Mouse (Mus musculus): ENCODE measurements around the gene Zfp839. TPM values are rescaled to one million over a fixed set of nuclear protein-coding genes. Genes with fewer than 3 reads are reported as not detected.

Zfp839 gene
- total RNA-seq (2014; rRNA removed) (4.0 TPM in 2 replicates), polyA plus RNA-seq (2012; rRNA removed) (3.1 and 4.8 TPM in 2 replicates)

- no peaks in the 10 kb centered on the region for H3K27me3 ChIP-seq (ENCODE audit: control insufficient read depth, insufficient read depth, low read length)
- under 1% methylated on average over 84 of the region's 89 CpGs for WGBS
- peak within 1 kb of the TSS; percentile 93 for H3K27ac ChIP-seq (replicated peaks; ENCODE audit: insufficient read depth, low read depth, low read length)
- H3K36me3 ChIP-seq (ENCODE audit: control insufficient read depth, insufficient read depth, low read length): no peaks in the 10 kb centered on the region; the same call in 1 of the 2 replicates
- peaks cover 10% of the 10 kb centered on the region; the same call in 1 of the 2 replicates for H3K4me1 ChIP-seq (ENCODE audit: control insufficient read depth, insufficient read depth, low read length)
- H3K9ac ChIP-seq (ENCODE audit: low read depth, low read length): peak within 1 kb of the TSS; percentile 96
- peak; percentile 68 for DNase-seq (ENCODE audit: extremely low read depth, low read depth, low spot score)
- H3K79me2 ChIP-seq (ENCODE audit: control insufficient read depth, insufficient read depth, low read length): peaks cover 11% of the 10 kb centered on the region; the same call in 1 of the 2 replicates
- H3K4me3 ChIP-seq (ENCODE audit: insufficient read depth, low read depth, low read length): peak within 1 kb of the TSS; percentile 94
- TF ChIP-seq POLR2A (IDR thresholded peaks at IDR 0.05; ENCODE audit: extremely low read depth, insufficient read depth, low read length) (no peak), CTCF (IDR thresholded peaks at IDR 0.05; ENCODE audit: low read depth, low read length) (no peak)
These were observed at the start of gene Zfp839 for GRCm38 (mm10) chr12:110850010-110850928. TSS of gene Zfp839 (plus strand) at chr12:110850253.

DNA sequence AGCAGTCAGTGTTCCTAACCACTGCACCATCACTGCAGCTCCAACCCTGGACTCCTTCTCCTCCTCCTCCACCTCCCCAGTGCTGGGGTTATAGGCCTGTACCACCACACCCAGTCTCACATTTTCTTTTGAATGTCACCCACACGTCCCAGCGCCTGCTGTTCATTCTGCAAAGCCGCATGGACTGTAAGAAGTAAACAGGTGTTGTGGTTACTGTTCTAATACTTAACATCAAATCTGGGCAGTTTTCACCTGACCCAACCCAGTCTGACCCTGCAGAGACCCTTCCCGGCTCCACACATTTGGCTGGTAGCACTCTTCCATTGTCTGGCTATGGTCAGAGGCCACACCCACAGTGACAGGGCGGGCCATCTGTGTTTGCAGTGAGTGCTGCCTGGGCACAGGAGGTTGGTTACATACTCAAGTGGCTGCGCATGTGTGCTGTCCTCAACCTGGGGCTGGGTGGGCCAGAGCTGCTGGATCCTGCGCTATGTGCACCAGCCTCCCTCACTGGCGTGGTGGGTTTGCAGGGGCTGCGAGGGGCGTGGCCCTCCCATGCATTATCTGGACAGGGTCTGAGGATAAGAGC lies 48.1 kb upstream of the Zfp839 start:
- no peak for TF ChIP-seq POLR2A (IDR thresholded peaks at IDR 0.05; ENCODE audit: extremely low read depth, insufficient read depth, low read length)
- TF ChIP-seq CTCF (IDR thresholded peaks at IDR 0.05; ENCODE audit: low read depth, low read length): no peak
- H3K9ac ChIP-seq (ENCODE audit: low read depth, low read length): no peak overlapping the region
- no peak overlapping the region for H3K27ac ChIP-seq (replicated peaks; ENCODE audit: insufficient read depth, low read depth, low read length)
- no peak for DNase-seq (ENCODE audit: extremely low read depth, low read depth, low spot score)
- no peaks in the 10 kb centered on the region for H3K79me2 ChIP-seq (ENCODE audit: control insufficient read depth, insufficient read depth, low read length)
- H3K4me1 ChIP-seq (ENCODE audit: control insufficient read depth, insufficient read depth, low read length): no peaks in the 10 kb centered on the region
- no peaks in the 10 kb centered on the region for H3K36me3 ChIP-seq (ENCODE audit: control insufficient read depth, insufficient read depth, low read length)
- no peak overlapping the region for H3K4me3 ChIP-seq (ENCODE audit: insufficient read depth, low read depth, low read length)
- 89% methylated on average over 10 of the region's 10 CpGs for WGBS
- H3K27me3 ChIP-seq (ENCODE audit: control insufficient read depth, insufficient read depth, low read length): no peaks in the 10 kb centered on the region

GRCm38 (mm10) chr12:110802674-110803297 lies 47.3 kb upstream of the Zfp839 start:
- no peak for TF ChIP-seq CTCF (IDR thresholded peaks at IDR 0.05; ENCODE audit: low read depth, low read length)
- no peak for TF ChIP-seq POLR2A (IDR thresholded peaks at IDR 0.05; ENCODE audit: extremely low read depth, insufficient read depth, low read length)
- H3K36me3 ChIP-seq (ENCODE audit: control insufficient read depth, insufficient read depth, low read length): no peaks in the 10 kb centered on the region

GRCm38 (mm10) chr12:110804261-110804660 lies 45.8 kb upstream of the Zfp839 start:
- TF ChIP-seq CTCF (IDR thresholded peaks at IDR 0.05; ENCODE audit: low read depth, low read length) (no peak), POLR2A (IDR thresholded peaks at IDR 0.05; ENCODE audit: extremely low read depth, insufficient read depth, low read length) (no peak)
- 67% methylated on average over 10 of the region's 10 CpGs for WGBS
- no peaks in the 10 kb centered on the region for H3K79me2 ChIP-seq (ENCODE audit: control insufficient read depth, insufficient read depth, low read length)
- H3K27ac ChIP-seq (replicated peaks; ENCODE audit: insufficient read depth, low read depth, low read length): no peak overlapping the region
- no peaks in the 10 kb centered on the region for H3K4me1 ChIP-seq (ENCODE audit: control insufficient read depth, insufficient read depth, low read length)
- no peak overlapping the region for H3K9ac ChIP-seq (ENCODE audit: low read depth, low read length)
- H3K4me3 ChIP-seq (ENCODE audit: insufficient read depth, low read depth, low read length): no peak overlapping the region
- no peaks in the 10 kb centered on the region for H3K36me3 ChIP-seq (ENCODE audit: control insufficient read depth, insufficient read depth, low read length)
- DNase-seq (ENCODE audit: extremely low read depth, low read depth, low spot score): no peak
- no peaks in the 10 kb centered on the region for H3K27me3 ChIP-seq (ENCODE audit: control insufficient read depth, insufficient read depth, low read length)

More at GRCm38 (mm10) chr12:110802674-110803297, 47.3 kb upstream of the Zfp839 start:
- H3K27me3 ChIP-seq (ENCODE audit: control insufficient read depth, insufficient read depth, low read length): no peaks in the 10 kb centered on the region
- H3K4me1 ChIP-seq (ENCODE audit: control insufficient read depth, insufficient read depth, low read length): no peaks in the 10 kb centered on the region
- DNase-seq (ENCODE audit: extremely low read depth, low read depth, low spot score): no peak
- H3K79me2 ChIP-seq (ENCODE audit: control insufficient read depth, insufficient read depth, low read length): no peaks in the 10 kb centered on the region
- no peak overlapping the region for H3K9ac ChIP-seq (ENCODE audit: low read depth, low read length)
- no peak overlapping the region for H3K27ac ChIP-seq (replicated peaks; ENCODE audit: insufficient read depth, low read depth, low read length)
- WGBS: 93% methylated on average over 5 of the region's 5 CpGs
- no peak overlapping the region for H3K4me3 ChIP-seq (ENCODE audit: insufficient read depth, low read depth, low read length)

- H3K4me3 ChIP-seq (ENCODE audit: insufficient read depth, low read depth, low read length): no peak overlapping the region
- 79% methylated on average over 3 of the region's 3 CpGs for WGBS
- no peak for DNase-seq (ENCODE audit: extremely low read depth, low read depth, low spot score)
- H3K27me3 ChIP-seq (ENCODE audit: control insufficient read depth, insufficient read depth, low read length): no peaks in the 10 kb centered on the region
- H3K4me1 ChIP-seq (ENCODE audit: control insufficient read depth, insufficient read depth, low read length): no peaks in the 10 kb centered on the region
- no peaks in the 10 kb centered on the region for H3K79me2 ChIP-seq (ENCODE audit: control insufficient read depth, insufficient read depth, low read length)
- H3K9ac ChIP-seq (ENCODE audit: low read depth, low read length): no peak overlapping the region
- H3K36me3 ChIP-seq (ENCODE audit: control insufficient read depth, insufficient read depth, low read length): no peaks in the 10 kb centered on the region
- H3K27ac ChIP-seq (replicated peaks; ENCODE audit: insufficient read depth, low read depth, low read length): no peak overlapping the region
- TF ChIP-seq CTCF (IDR thresholded peaks at IDR 0.05; ENCODE audit: low read depth, low read length): peak; percentile 67
- TF ChIP-seq POLR2A (IDR thresholded peaks at IDR 0.05; ENCODE audit: extremely low read depth, insufficient read depth, low read length): no peak
These were observed 43.6 kb upstream of the Zfp839 start for GRCm38 (mm10) chr12:110806301-110806970.
